Mouse (Mus musculus): ENCODE data around the gene Gm436. TPM values are rescaled to one million over a fixed set of nuclear protein-coding genes. Genes with fewer than 3 reads are reported as not detected.

Gm436 gene
- polyA plus RNA-seq (2014; fragmentation: Nextera tagmentation; extraction: Ambion mirVana): not detected in 2 replicates

DNA sequence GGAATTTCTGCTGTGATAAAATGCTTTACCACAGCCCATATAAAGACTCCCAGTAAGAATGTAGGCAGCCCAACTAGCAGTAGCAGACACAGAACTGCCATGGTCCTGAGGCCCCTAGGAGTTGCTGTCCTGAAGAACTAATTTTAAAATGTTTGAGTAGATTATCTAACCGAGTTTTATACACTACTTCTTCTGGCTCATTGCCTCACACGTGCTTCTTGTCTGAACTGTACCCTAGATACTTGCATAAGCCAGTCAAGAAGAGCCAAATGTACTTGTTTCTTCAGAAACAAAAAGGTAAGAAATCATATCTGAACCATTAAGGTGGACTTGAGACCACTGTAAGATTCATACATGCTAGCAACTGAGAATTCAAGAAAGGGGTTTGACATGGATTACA, at the start of gene Gm436:
Gene Gm436, minus strand, starts transcription at position 101 of the 400 bp plus-strand sequence.
- no peaks in the 10 kb centered on the region for H3K4me1 ChIP-seq (ENCODE audit: control insufficient read depth, insufficient read depth, low read length)
- no peak within 1 kb of the TSS for H3K4me3 ChIP-seq (ENCODE audit: low read depth, low read length)
- no peak within 1 kb of the TSS for H3K27ac ChIP-seq (replicated peaks; ENCODE audit: low read depth, low read length)
- no peak within 1 kb of the TSS for H3K9ac ChIP-seq (ENCODE audit: low read depth, low read length)
- H3K9me3 ChIP-seq (ENCODE audit: control insufficient read depth, low read length): no peaks in the 10 kb centered on the region
- H3K27me3 ChIP-seq (replicated peaks; ENCODE audit: control insufficient read depth, insufficient read depth, low read length): no peaks in the 10 kb centered on the region
- H3K4me2 ChIP-seq (ENCODE audit: low read depth, low read length): no peak within 1 kb of the TSS
- 50% methylated on average over 2 of the region's 2 CpGs for WGBS
- H3K36me3 ChIP-seq (ENCODE audit: control insufficient read depth, insufficient read depth, low read length): no peaks in the 10 kb centered on the region
- no peak for DNase-seq (ENCODE audit: low spot score)
- ATAC-seq (ENCODE audit: low read depth): no peak

GRCm38 (mm10) chr4:144721304-144721703, 35.1 kb upstream of the Gm436 start, which contains the start of gene Gm13178:
TSS of gene Gm13178 (minus strand) at chr4:144721404.
- ATAC-seq (ENCODE audit: low read depth): no peak
- Histone ChIP-seq H3K9ac (ENCODE audit: low read depth, low read length) (no peak within 1 kb of the TSS), H3K4me3 (ENCODE audit: low read depth, low read length) (no peak within 1 kb of the TSS), H3K9me3 (ENCODE audit: control insufficient read depth, low read length) (0 out of 2 replicates have a peak, but pooled peaks cover 7% of the 10 kb centered on the region), H3K27me3 (replicated peaks; ENCODE audit: control insufficient read depth, insufficient read depth, low read length) (no peaks in the 10 kb centered on the region), H3K36me3 (ENCODE audit: control insufficient read depth, insufficient read depth, low read length) (no peaks in the 10 kb centered on the region), H3K4me2 (ENCODE audit: low read depth, low read length) (no peak within 1 kb of the TSS), H3K27ac (replicated peaks; ENCODE audit: low read depth, low read length) (no peak within 1 kb of the TSS), H3K4me1 (ENCODE audit: control insufficient read depth, insufficient read depth, low read length) (no peaks in the 10 kb centered on the region)
- 94% methylated on average over 1 of the region's 1 CpGs for WGBS
- no peak for DNase-seq (ENCODE audit: low spot score)

DNA sequence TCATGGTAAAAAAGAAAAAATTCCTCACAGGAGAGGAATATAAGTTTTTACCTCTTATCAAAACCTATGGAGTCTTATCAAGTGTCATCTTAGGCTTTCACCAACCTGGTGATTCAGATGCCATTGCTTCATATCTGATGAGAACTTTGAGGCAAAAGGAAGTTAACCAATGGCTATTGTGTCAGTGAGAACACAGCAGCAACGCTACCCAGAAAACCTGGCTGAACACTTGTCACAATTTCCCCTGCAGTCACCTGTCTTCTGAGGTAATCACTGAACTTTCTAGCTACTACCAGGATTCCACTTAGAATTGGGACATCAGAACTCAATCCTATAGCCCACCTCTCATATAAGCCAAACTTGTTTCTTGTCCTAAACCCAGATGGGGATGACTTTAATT, 33.5 kb upstream of the Gm436 start:
- Histone ChIP-seq H3K27ac (replicated peaks; ENCODE audit: low read depth, low read length) (no peak overlapping the region), H3K4me3 (ENCODE audit: low read depth, low read length) (no peak overlapping the region), H3K27me3 (replicated peaks; ENCODE audit: control insufficient read depth, insufficient read depth, low read length) (no peaks in the 10 kb centered on the region), H3K4me1 (ENCODE audit: control insufficient read depth, insufficient read depth, low read length) (no peaks in the 10 kb centered on the region), H3K36me3 (ENCODE audit: control insufficient read depth, insufficient read depth, low read length) (no peaks in the 10 kb centered on the region), H3K4me2 (ENCODE audit: low read depth, low read length) (no peak overlapping the region), H3K9ac (ENCODE audit: low read depth, low read length) (no peak overlapping the region), H3K9me3 (ENCODE audit: control insufficient read depth, low read length) (0 out of 2 replicates have a peak, but pooled peaks cover 7% of the 10 kb centered on the region)
- ATAC-seq (ENCODE audit: low read depth): no peak
- 70% methylated on average over 1 of the region's 1 CpGs for WGBS
- no peak for DNase-seq (ENCODE audit: low spot score)

- 75% methylated on average over 1 of the region's 1 CpGs for WGBS
- H3K9ac ChIP-seq (ENCODE audit: low read depth, low read length): no peak overlapping the region
- no peak for DNase-seq (ENCODE audit: low spot score)
- no peaks in the 10 kb centered on the region for H3K27me3 ChIP-seq (replicated peaks; ENCODE audit: control insufficient read depth, insufficient read depth, low read length)
- H3K27ac ChIP-seq (replicated peaks; ENCODE audit: low read depth, low read length): no peak overlapping the region
- no peaks in the 10 kb centered on the region for H3K4me1 ChIP-seq (ENCODE audit: control insufficient read depth, insufficient read depth, low read length)
- no peak overlapping the region for H3K4me2 ChIP-seq (ENCODE audit: low read depth, low read length)
- no peak overlapping the region for H3K4me3 ChIP-seq (ENCODE audit: low read depth, low read length)
- H3K36me3 ChIP-seq (ENCODE audit: control insufficient read depth, insufficient read depth, low read length): no peaks in the 10 kb centered on the region
- no peak for ATAC-seq (ENCODE audit: low read depth)
- H3K9me3 ChIP-seq (ENCODE audit: control insufficient read depth, low read length): 0 out of 2 replicates have a peak, but pooled peaks cover 7% of the 10 kb centered on the region
Measured at GRCm38 (mm10) chr4:144718288-144718687, 32.1 kb upstream of the Gm436 start.

- DNase-seq (ENCODE audit: low spot score): no peak
- H3K9me3 ChIP-seq (ENCODE audit: control insufficient read depth, low read length): peaks cover 14% of the 10 kb centered on the region; the same call in 1 of the 2 replicates
- H3K36me3 ChIP-seq (ENCODE audit: control insufficient read depth, insufficient read depth, low read length): no peaks in the 10 kb centered on the region
- H3K4me1 ChIP-seq (ENCODE audit: control insufficient read depth, insufficient read depth, low read length): no peaks in the 10 kb centered on the region
- H3K4me2 ChIP-seq (ENCODE audit: low read depth, low read length): no peak overlapping the region
- H3K27me3 ChIP-seq (replicated peaks; ENCODE audit: control insufficient read depth, insufficient read depth, low read length): no peaks in the 10 kb centered on the region
- H3K4me3 ChIP-seq (ENCODE audit: low read depth, low read length): no peak overlapping the region
- no peak overlapping the region for H3K27ac ChIP-seq (replicated peaks; ENCODE audit: low read depth, low read length)
- no peak overlapping the region for H3K9ac ChIP-seq (ENCODE audit: low read depth, low read length)
- no peak for ATAC-seq (ENCODE audit: low read depth)
Measured at GRCm38 (mm10) chr4:144638263-144638662, 47.9 kb downstream of the Gm436 start.

Other genes starting within 250 kb of the Gm436 start
- gene 1700012P22Rik, start 247.6 kb downstream of the Gm436 start, polyA plus RNA-seq (2014; fragmentation: Nextera tagmentation; extraction: Ambion mirVana): not detected in 2 replicates
- not detected in 2 replicates for gene Gm9944, start 233.1 kb downstream of the Gm436 start, polyA plus RNA-seq (2014; fragmentation: Nextera tagmentation; extraction: Ambion mirVana)
- not detected in 2 replicates for gene Aadacl3, start 222.6 kb downstream of the Gm436 start, polyA plus RNA-seq (2014; fragmentation: Nextera tagmentation; extraction: Ambion mirVana)
- gene 9430007A20Rik, start 166.5 kb downstream of the Gm436 start, polyA plus RNA-seq (2014; fragmentation: Nextera tagmentation; extraction: Ambion mirVana): not detected in 2 replicates
- not detected in 2 replicates for gene Gm13124, start 121.2 kb downstream of the Gm436 start, polyA plus RNA-seq (2014; fragmentation: Nextera tagmentation; extraction: Ambion mirVana)
- gene Aadacl4, start 72.7 kb downstream of the Gm436 start, polyA plus RNA-seq (2014; fragmentation: Nextera tagmentation; extraction: Ambion mirVana): not detected in 2 replicates
- gene Gm13178, start 35.0 kb upstream of the Gm436 start, polyA plus RNA-seq (2014; fragmentation: Nextera tagmentation; extraction: Ambion mirVana): not detected in 2 replicates
- gene Gm438, start 100.2 kb upstream of the Gm436 start, polyA plus RNA-seq (2014; fragmentation: Nextera tagmentation; extraction: Ambion mirVana): not detected in 2 replicates
- 66.8 and 67.4 TPM in 2 replicates for gene Dhrs3, start 206.5 kb upstream of the Gm436 start, polyA plus RNA-seq (2014; fragmentation: Nextera tagmentation; extraction: Ambion mirVana)